Mouse (Mus musculus) kidney, embryonic 15.5 days (tissue): ENCODE data around the gene Entpd4b. TPM values are rescaled to one million over a fixed set of nuclear protein-coding genes. Genes with fewer than 3 reads are reported as not detected.
"Not testable (repeated sequence)": the region's sequence is repeated elsewhere in the genome, so short reads cannot be mapped to it uniquely, and the experiment has no call there.

ENCODE experiments used
- ATAC-seq: fragments of 200-750 bp; cut with Nextera tagmentation; replicated peaks from 2 replicates; pipeline ENCODE4 v1.8.0; 2017; ENCODE audit warnings: moderate TSS enrichment; ENCODE audit not compliant: low FRiP score
- H3K27ac ChIP-seq: fragments of 300-500 bp; sonication (generic); 2 replicates; pipeline ENCODE4 v1.5.1; 2015; ENCODE audit warnings: mild to moderate bottlenecking, inconsistent platforms
- H3K27me3 ChIP-seq: fragments of 300-500 bp; sonication (generic); 2 replicates; pipeline ENCODE4 v1.6.1; 2015; ENCODE audit warnings: inconsistent platforms
- H3K36me3 ChIP-seq: fragments of 300-500 bp; sonication (generic); 2 replicates; pipeline ENCODE4 v1.6.1; 2015; ENCODE audit warnings: inconsistent platforms
- H3K4me1 ChIP-seq: fragments of 300-500 bp; sonication (generic); 2 replicates; pipeline ENCODE4 v1.6.1; 2015; ENCODE audit warnings: inconsistent platforms
- H3K4me2 ChIP-seq: fragments of 300-500 bp; sonication (generic); 2 replicates; pipeline ENCODE4 v1.6.1; 2015; ENCODE audit warnings: moderate library complexity, mild to moderate bottlenecking, inconsistent platforms
- H3K4me3 ChIP-seq: fragments of 300-500 bp; sonication (generic); replicated peaks from 2 replicates; pipeline ENCODE4 v1.5.1; 2015; ENCODE audit warnings: mild to moderate bottlenecking, inconsistent platforms
- H3K9ac ChIP-seq: fragments of 300-500 bp; sonication (generic); 2 replicates; pipeline ENCODE4 v1.6.1; 2015; ENCODE audit warnings: mild to moderate bottlenecking, inconsistent platforms
- H3K9me3 ChIP-seq: fragments of 300-500 bp; sonication (generic); replicated peaks from 2 replicates; pipeline ENCODE4 v1.6.1; 2016; ENCODE audit warnings: inconsistent platforms
- WGBS: fragments of 180-500 bp; shearing (Covaris S2); methylation state at CpG from one replicate; pipeline ENCODE4 v1.1.7; 2015; ENCODE audit warnings: mixed read lengths; 5-methylcytosine and 5-hydroxymethylcytosine counted together
- polyA plus RNA-seq: library from polyadenylated mRNA; unstranded; fragments of >200 nt; fragmentation: Nextera tagmentation; extraction: Ambion mirVana; gene quantifications from 2 replicates; pipeline ENCODE4 v1.2.1, GENCODE M21; 2015

Entpd4b gene
- polyA plus RNA-seq, 1 experiment from 2014 or later = 15.9 TPM

GRCm38 (mm10) chr14:69557550-69557949, 2.3 kb downstream of the Entpd4b start:
- not testable (repeated sequence) for H3K27ac ChIP-seq, H3K9ac ChIP-seq, H3K4me3 ChIP-seq, H3K4me2 ChIP-seq, H3K27me3 ChIP-seq, H3K9me3 ChIP-seq, H3K36me3 ChIP-seq, H3K4me1 ChIP-seq, ATAC-seq
- no CpG with 5 or more reads among the region's 14 CpGs for WGBS

Other genes starting within 250 kb of the Entpd4b start
- gene Gm16867, start 52.1 kb upstream of the Entpd4b start, polyA plus RNA-seq = not detected in 2 replicates
- not detected in 2 replicates for gene Gm27179, start 42.9 kb upstream of the Entpd4b start, polyA plus RNA-seq